Mouse (Mus musculus) layer of hippocampus, postnatal 14 days (tissue): Measurements from ENCODE around the gene Zfp605. TPM values are rescaled to one million over a fixed set of nuclear protein-coding genes. Genes with fewer than 3 reads are reported as not detected.
"Not testable (repeated sequence)": the region's sequence is repeated elsewhere in the genome, so short reads cannot be mapped to it uniquely, and the experiment has no call there.

Experiments used
- DNase-seq, 2 experiments: peaks; one replicate each; pipeline ENCODE4 v3.0.0; 2021 to 2022; ENCODE audit warnings: low spot score in 2 of 2, mixed read lengths in 1 of 2
- total RNA-seq, 2 experiments: library from RNA; stranded (reverse); gene quantifications; 2 replicates each; pipeline ENCODE4 v1.2.3; 2021

Zfp605 gene
- total RNA-seq, 2 experiments from 2014 or later: 15.5 to 16.5 TPM

GRCm38 (mm10) chr5:110106901-110107564, 2.9 kb upstream of the Zfp605 start:
- peak; percentile 40 to 41 for DNase-seq

GRCm38 (mm10) chr5:110107581-110108304, 2.1 kb upstream of the Zfp605 start, which contains the start of gene Gtpbp6:
TSS of gene Gtpbp6 (minus strand) at chr5:110108197.
- peak; percentile 94 to 96 for DNase-seq

- no peak for DNase-seq
Measured at GRCm38 (mm10) chr5:110108305-110108628, 1.6 kb upstream of the Zfp605 start.

GRCm38 (mm10) chr5:110122380-110122779, 12.5 kb downstream of the Zfp605 start:
- not testable (repeated sequence) for DNase-seq

GRCm38 (mm10) chr5:110135293-110136086, 25.6 kb downstream of the Zfp605 start, which contains the start of gene Chfr:
TSS of gene Chfr (plus strand) at chr5:110135842.
- peak; percentile 99 to 100 for DNase-seq

- DNase-seq: no peak
Measured at GRCm38 (mm10) chr5:110136087-110136464, 26.2 kb downstream of the Zfp605 start.

- DNase-seq: no peak
Measured at GRCm38 (mm10) chr5:110137816-110138215, 27.9 kb downstream of the Zfp605 start.

GRCm38 (mm10) chr5:110139325-110139724, 29.4 kb downstream of the Zfp605 start:
- no peak for DNase-seq

GRCm38 (mm10) chr5:110140424-110140823, 30.5 kb downstream of the Zfp605 start:
- DNase-seq: no peak

GRCm38 (mm10) chr5:110142309-110142708, 32.4 kb downstream of the Zfp605 start:
- no peak for DNase-seq

GRCm38 (mm10) chr5:110143007-110143406, 33.1 kb downstream of the Zfp605 start:
- no peak for DNase-seq

GRCm38 (mm10) chr5:110169374-110169773, 59.5 kb downstream of the Zfp605 start:
- DNase-seq: no peak

- DNase-seq: peak; percentile 84 to 94
Measured at GRCm38 (mm10) chr5:110176362-110177020, 66.6 kb downstream of the Zfp605 start, which contains the start of gene Golga3. TSS of gene Golga3 (plus strand) at chr5:110176701.

GRCm38 (mm10) chr5:110177021-110177420, 67.1 kb downstream of the Zfp605 start:
- DNase-seq: no peak

GRCm38 (mm10) chr5:110178628-110179027, 68.7 kb downstream of the Zfp605 start:
- no peak for DNase-seq

Other genes with a start within 250 kb of the Zfp605 start
- 10 to 100 TPM; 38.3 to 39.0 TPM for gene Gm15446, start 186.7 kb upstream of the Zfp605 start, total RNA-seq
- gene Zfp932, start 113.6 kb upstream of the Zfp605 start, total RNA-seq: 10 to 100 TPM; 49.6 to 57.0 TPM
- 1 to 10 TPM; 6.3 to 7.8 TPM for gene Gm17655, start 37.6 kb upstream of the Zfp605 start, total RNA-seq
- gene Gm35315, start 15.7 kb upstream of the Zfp605 start, total RNA-seq: under 1 TPM; 0.48 to 0.62 TPM
- 1 to 10 TPM; 2.8 to 3.7 TPM for gene Plcxd1, start 10.1 kb upstream of the Zfp605 start, total RNA-seq
- gene Gtpbp6, start 1.9 kb upstream of the Zfp605 start, total RNA-seq: 10 to 100 TPM; 76.3 to 84.0 TPM
- gene Chfr, start 25.8 kb downstream of the Zfp605 start, total RNA-seq: 10 to 100 TPM; 66.3 to 67.1 TPM
- 10 to 100 TPM; 44.1 to 46.2 TPM for gene Golga3, start 66.6 kb downstream of the Zfp605 start, total RNA-seq
- gene Ankle2, start 120.9 kb downstream of the Zfp605 start, total RNA-seq: 10 to 100 TPM; 33.2 to 33.9 TPM
- gene Pgam5, start 159.8 kb downstream of the Zfp605 start, total RNA-seq: 10 to 100 TPM; 64.7 to 68.3 TPM
- 10 to 100 TPM; 11.2 to 12.0 TPM for gene Pxmp2, start 176.1 kb downstream of the Zfp605 start, total RNA-seq
- gene Pole, start 176.2 kb downstream of the Zfp605 start, total RNA-seq: 1 to 10 TPM; 3.4 to 3.9 TPM
- under 1 TPM; 0.46 to 0.79 TPM for gene P2rx2, start 233.1 kb downstream of the Zfp605 start, total RNA-seq
- gene Lrcol1, start 234.6 kb downstream of the Zfp605 start, total RNA-seq: not detected